1 mouse cellular context compared by ENCODE assay signal in genomic region chr9:114367783-114368470, GRCm38 (mm10).
A peak's percentile ranks its signal among the peaks of the same experiment; 100 is the strongest.
TF ChIP-seq lines count a peak whose summit lies in the region.

No protein-coding gene starts in this region.

TF ChIP-seq in MEL, 35 proteins besides CTCF, POLR2A, EP300 and RAD21 (continued from another document):
- TF ChIP-seq ZNF384 (IDR thresholded peaks at IDR 0.05; ENCODE audit: low read depth, low read length), result no peak
- peak; percentile 68 for TF ChIP-seq POLR2AphosphoS2 (IDR thresholded peaks at IDR 0.05; ENCODE audit: low read length)
- peak; percentile 71 for TF ChIP-seq TCF12 (IDR thresholded peaks at IDR 0.05; ENCODE audit: low read depth, low read length)
- no peak for TF ChIP-seq CHD2 (IDR thresholded peaks at IDR 0.05; ENCODE audit: low read length)
- TF ChIP-seq NRF1 (IDR thresholded peaks at IDR 0.05; ENCODE audit: insufficient read depth, low read depth, low read length, poor library complexity, severe bottlenecking), result peak; percentile 55; the same call in 1 of the 2 replicates
- no peak for TF ChIP-seq UBTF (IDR thresholded peaks at IDR 0.05; ENCODE audit: borderline replicate concordance, insufficient read depth, low read depth, low read length)
- TF ChIP-seq NELFE (IDR thresholded peaks at IDR 0.05; ENCODE audit: low read depth, low read length), result peak; percentile 72
- no peak for TF ChIP-seq ZKSCAN1 (IDR thresholded peaks at IDR 0.05; ENCODE audit: low read depth, low read length)
- peak; percentile 60 for TF ChIP-seq HCFC1 (IDR thresholded peaks at IDR 0.05; ENCODE audit: low read depth, low read length)
- no peak for TF ChIP-seq USF2 (IDR thresholded peaks at IDR 0.05; ENCODE audit: borderline replicate concordance in 1 of 2, insufficient read depth in 1 of 2, low read depth in 1 of 2, low read length in 2 of 2)
- TF ChIP-seq SMC3 (IDR thresholded peaks at IDR 0.05; ENCODE audit: low read depth, low read length), result no peak
- TF ChIP-seq MAFK (IDR thresholded peaks at IDR 0.05; ENCODE audit: borderline replicate concordance, low read depth, low read length), result no peak
- peak; percentile 27 for TF ChIP-seq ZMIZ1 (IDR thresholded peaks at IDR 0.05; ENCODE audit: low read depth, low read length)
- TF ChIP-seq MEF2A (IDR thresholded peaks at IDR 0.05; ENCODE audit: extremely low read depth, insufficient replicate concordance, low read depth, low read length, poor library complexity, severe bottlenecking), result no peak
TF ChIP-seq in MEL: peak in this region for 15.
